Mouse (Mus musculus): ENCODE measurements around the gene Tnfsfm13. TPM values are rescaled to one million over a fixed set of nuclear protein-coding genes. Genes with fewer than 3 reads are reported as not detected.

Tnfsfm13 gene
- polyA plus RNA-seq, 2 experiments: 0.70 to 0.80 TPM

DNA sequence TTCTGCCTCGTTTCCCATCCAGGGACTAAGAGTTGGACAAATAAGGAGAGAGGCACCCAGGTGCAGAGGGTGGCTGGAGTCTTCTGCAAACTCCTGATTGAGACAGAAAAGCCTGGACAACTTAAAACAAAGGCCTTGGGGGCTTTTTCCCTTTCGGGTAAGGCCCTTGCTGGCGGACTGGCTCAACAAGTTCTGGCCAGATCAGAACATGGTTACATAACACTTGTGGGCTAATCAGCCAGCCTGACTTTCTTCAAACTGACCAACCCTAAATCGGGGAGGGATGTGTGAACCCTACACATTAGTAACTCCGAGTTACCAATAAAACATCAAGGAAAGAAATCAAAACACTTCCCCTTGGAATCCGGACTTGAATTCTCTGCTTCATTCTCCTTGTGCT, 25.0 kb upstream of the Tnfsfm13 start:
- Histone ChIP-seq H3K4me1 (replicated peaks; ENCODE audit: control insufficient read depth in 2 of 2, insufficient read depth in 2 of 2, low read length in 1 of 2) (peaks cover 23 to 26% of the 10 kb centered on the region in 2 experiments), H3K27ac (no peak overlapping the region), H3K27me3 (ENCODE audit: control insufficient read depth, insufficient read depth, low read length) (no peaks in the 10 kb centered on the region), H3K9ac (replicated peaks) (no peak overlapping the region), H3K9me3 (ENCODE audit: control insufficient read depth, low read length) (peaks cover 3% of the 10 kb centered on the region; the same call in 1 of the 2 replicates), H3K36me3 (replicated peaks; ENCODE audit: control insufficient read depth, insufficient read depth, low read depth) (no peaks in the 10 kb centered on the region), H3K4me3 (ENCODE audit: insufficient read depth in 1 of 2, low read depth in 2 of 2, low read length in 2 of 2) (no peak overlapping the region), H3K4me2 (ENCODE audit: low read depth) (no peak overlapping the region)
- 69% methylated on average over 6 of the region's 6 CpGs for WGBS (ENCODE audit: insufficient replicate concordance)
- ATAC-seq (ENCODE audit: insufficient read depth) (no peak), DNase-seq (ENCODE audit: low read depth in 3 of 3, low spot score in 3 of 3) (no peak)
- TF ChIP-seq CTCF (IDR thresholded peaks at IDR 0.05; ENCODE audit: low read depth) (no peak), EP300 (IDR thresholded peaks at IDR 0.05; ENCODE audit: low read depth) (no peak)

DNA sequence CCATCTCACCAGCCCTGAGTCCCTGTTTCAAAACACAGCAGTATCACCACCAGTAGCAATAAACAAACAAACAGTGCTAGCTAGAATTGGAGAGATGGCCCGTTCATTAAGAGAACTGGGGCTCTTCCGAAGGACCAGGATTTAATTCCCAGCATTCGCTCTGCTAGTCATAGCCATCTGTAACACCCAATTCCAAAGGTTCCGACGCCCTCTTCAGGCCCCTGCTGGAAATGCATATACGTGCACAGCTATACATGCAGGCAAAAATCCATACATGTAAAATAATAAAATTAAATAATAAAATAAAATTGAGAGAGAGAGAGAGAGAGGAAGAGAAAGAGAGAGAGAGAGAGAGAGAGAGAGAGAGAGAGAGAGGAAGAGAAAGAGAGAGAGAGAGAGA, 23.5 kb upstream of the Tnfsfm13 start:
- TF ChIP-seq EP300 (IDR thresholded peaks at IDR 0.05; ENCODE audit: low read depth): no peak
- peak; percentile 57 for TF ChIP-seq CTCF (IDR thresholded peaks at IDR 0.05; ENCODE audit: low read depth)
- peaks cover 23 to 26% of the 10 kb centered on the region in 2 experiments for H3K4me1 ChIP-seq (replicated peaks; ENCODE audit: control insufficient read depth in 2 of 2, insufficient read depth in 2 of 2, low read length in 1 of 2)
- WGBS (ENCODE audit: insufficient replicate concordance): 66% methylated on average over 6 of the region's 6 CpGs

DNA sequence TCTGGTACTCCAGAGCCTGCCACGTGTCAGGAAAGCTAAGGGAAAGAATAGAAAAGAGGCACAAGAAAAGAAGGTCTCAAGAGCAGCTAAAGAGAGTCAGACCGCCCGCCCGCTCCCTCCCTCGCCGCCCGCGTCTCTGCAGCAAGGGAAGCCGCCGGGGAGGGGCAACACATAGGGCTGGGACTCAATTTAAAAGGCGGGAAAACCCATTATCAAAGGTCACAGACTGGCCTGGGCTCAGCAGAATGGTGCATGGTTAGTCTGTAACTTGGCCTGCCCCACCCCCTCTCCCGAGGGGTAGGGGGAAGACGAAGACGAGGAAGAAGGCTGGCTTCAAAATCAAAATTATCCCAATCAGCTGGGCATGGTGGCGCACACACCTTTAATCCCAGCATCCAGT, 22.8 kb upstream of the Tnfsfm13 start:
- H3K9me3 ChIP-seq (ENCODE audit: control insufficient read depth, low read length): no peaks in the 10 kb centered on the region
- peak overlapping the region; percentile 31 for H3K9ac ChIP-seq (replicated peaks)
- H3K27ac ChIP-seq: peak overlapping the region; percentile 58
- no peaks in the 10 kb centered on the region for H3K36me3 ChIP-seq (replicated peaks; ENCODE audit: control insufficient read depth, insufficient read depth, low read depth)
- WGBS (ENCODE audit: insufficient replicate concordance): 24% methylated on average over 15 of the region's 15 CpGs
- no peaks in the 10 kb centered on the region for H3K27me3 ChIP-seq (ENCODE audit: control insufficient read depth, insufficient read depth, low read length)
- H3K4me2 ChIP-seq (ENCODE audit: low read depth): peak overlapping the region; percentile 52
- peak; percentile 67 to 72 (median 68) for DNase-seq (ENCODE audit: low read depth in 3 of 3, low spot score in 3 of 3)
- peak overlapping the region in 1 of 2 experiments; percentile 10; a peak in 1 of 4 replicates for H3K4me3 ChIP-seq (ENCODE audit: insufficient read depth in 1 of 2, low read depth in 2 of 2, low read length in 2 of 2)
- peak; percentile 90 for ATAC-seq (ENCODE audit: insufficient read depth)
- H3K4me1 ChIP-seq (replicated peaks; ENCODE audit: control insufficient read depth in 2 of 2, insufficient read depth in 2 of 2, low read length in 1 of 2): peaks cover 23 to 26% of the 10 kb centered on the region in 2 experiments
- TF ChIP-seq CTCF (IDR thresholded peaks at IDR 0.05; ENCODE audit: low read depth) (no peak), EP300 (IDR thresholded peaks at IDR 0.05; ENCODE audit: low read depth) (peak; percentile 62)

More for the DNA sequence above, 23.5 kb upstream of the Tnfsfm13 start:
- H3K9ac ChIP-seq (replicated peaks): no peak overlapping the region
- no peak for ATAC-seq (ENCODE audit: insufficient read depth)
- no peaks in the 10 kb centered on the region for H3K9me3 ChIP-seq (ENCODE audit: control insufficient read depth, low read length)
- H3K27ac ChIP-seq: peak overlapping the region; percentile 58
- no peaks in the 10 kb centered on the region for H3K27me3 ChIP-seq (ENCODE audit: control insufficient read depth, insufficient read depth, low read length)
- no peak for DNase-seq (ENCODE audit: low read depth in 3 of 3, low spot score in 3 of 3)
- H3K4me2 ChIP-seq (ENCODE audit: low read depth): no peak overlapping the region
- H3K36me3 ChIP-seq (replicated peaks; ENCODE audit: control insufficient read depth, insufficient read depth, low read depth): no peaks in the 10 kb centered on the region
- no peak overlapping the region for H3K4me3 ChIP-seq (ENCODE audit: insufficient read depth in 1 of 2, low read depth in 2 of 2, low read length in 2 of 2)

DNA sequence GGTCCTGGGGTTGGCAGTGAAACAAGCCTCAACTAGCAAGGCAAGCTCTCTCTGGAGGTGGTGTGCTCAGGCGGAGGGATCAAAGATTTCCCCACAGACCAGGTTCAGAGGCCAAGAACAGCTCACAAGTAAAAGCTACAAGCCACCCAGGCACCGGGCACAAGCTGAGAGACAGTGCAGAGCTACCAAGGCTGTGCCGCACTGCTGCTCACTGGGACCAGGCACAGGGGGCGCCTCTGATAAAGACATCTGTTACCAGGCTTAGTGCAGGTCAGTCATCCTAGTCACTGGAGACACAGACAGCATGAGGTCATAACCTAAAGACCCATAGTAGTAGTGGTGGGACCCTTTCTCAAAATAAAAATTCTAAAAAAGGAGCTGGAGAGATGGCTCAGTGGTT, 21.1 kb upstream of the Tnfsfm13 start:
- no peak overlapping the region for H3K27ac ChIP-seq
- ATAC-seq (ENCODE audit: insufficient read depth): no peak
- H3K4me1 ChIP-seq (replicated peaks; ENCODE audit: control insufficient read depth in 2 of 2, insufficient read depth in 2 of 2, low read length in 1 of 2): peaks cover 23% of the 10 kb centered on the region in 2 experiments
- TF ChIP-seq EP300 (IDR thresholded peaks at IDR 0.05; ENCODE audit: low read depth) (no peak), CTCF (IDR thresholded peaks at IDR 0.05; ENCODE audit: low read depth) (peak; percentile 42)
- DNase-seq (ENCODE audit: low read depth in 3 of 3, low spot score in 3 of 3): no peak
- H3K36me3 ChIP-seq (replicated peaks; ENCODE audit: control insufficient read depth, insufficient read depth, low read depth): no peaks in the 10 kb centered on the region
- no peaks in the 10 kb centered on the region for H3K9me3 ChIP-seq (ENCODE audit: control insufficient read depth, low read length)
- WGBS (ENCODE audit: insufficient replicate concordance): 56% methylated on average over 4 of the region's 4 CpGs
- H3K9ac ChIP-seq (replicated peaks): no peak overlapping the region
- H3K27me3 ChIP-seq (ENCODE audit: control insufficient read depth, insufficient read depth, low read length): no peaks in the 10 kb centered on the region
- H3K4me2 ChIP-seq (ENCODE audit: low read depth): no peak overlapping the region
- H3K4me3 ChIP-seq (ENCODE audit: insufficient read depth in 1 of 2, low read depth in 2 of 2, low read length in 2 of 2): no peak overlapping the region

DNA sequence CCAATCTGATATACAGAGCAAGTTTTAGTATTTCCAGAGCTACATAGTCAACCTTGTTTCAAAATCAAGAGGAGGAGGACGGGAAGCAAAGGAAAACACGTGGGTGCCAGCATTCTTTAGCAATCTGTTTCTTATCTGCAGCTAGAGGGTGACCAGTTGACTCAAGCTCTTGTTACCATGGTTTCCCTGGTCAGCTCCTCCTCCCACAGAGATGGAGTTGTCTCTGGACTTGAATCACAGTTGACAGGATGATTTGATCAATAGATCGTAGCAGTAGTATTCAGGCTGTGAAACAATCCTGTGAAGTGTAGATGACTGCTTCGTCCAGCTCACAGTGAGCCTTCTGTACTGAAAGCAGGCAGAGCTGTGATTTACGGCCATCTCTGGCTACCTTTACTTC, 20.0 kb upstream of the Tnfsfm13 start:
- TF ChIP-seq CTCF (IDR thresholded peaks at IDR 0.05; ENCODE audit: low read depth) (no peak), EP300 (IDR thresholded peaks at IDR 0.05; ENCODE audit: low read depth) (no peak)
- Histone ChIP-seq H3K4me1 (replicated peaks; ENCODE audit: control insufficient read depth in 2 of 2, insufficient read depth in 2 of 2, low read length in 1 of 2) (peaks cover 23% of the 10 kb centered on the region in 2 experiments), H3K27ac (no peak overlapping the region), H3K4me2 (ENCODE audit: low read depth) (peak overlapping the region; percentile 6; the same call in 1 of the 2 replicates), H3K9ac (replicated peaks) (no peak overlapping the region), H3K27me3 (ENCODE audit: control insufficient read depth, insufficient read depth, low read length) (no peaks in the 10 kb centered on the region), H3K36me3 (replicated peaks; ENCODE audit: control insufficient read depth, insufficient read depth, low read depth) (no peaks in the 10 kb centered on the region), H3K4me3 (ENCODE audit: insufficient read depth in 1 of 2, low read depth in 2 of 2, low read length in 2 of 2) (no peak overlapping the region), H3K9me3 (ENCODE audit: control insufficient read depth, low read length) (no peaks in the 10 kb centered on the region)
- DNase-seq (ENCODE audit: low read depth in 3 of 3, low spot score in 3 of 3): peak in 2 of 3 experiments; percentile 33 to 37
- WGBS (ENCODE audit: insufficient replicate concordance): 24% methylated on average over 5 of the region's 5 CpGs
- ATAC-seq (ENCODE audit: insufficient read depth): no peak

Measured in liver, embryonic 14.5 days (tissue).